Mouse (Mus musculus) embryonic fibroblast, embryonic 13.5 days (primary cell): ENCODE data around the gene Hoxd10. TPM values are rescaled to one million over a fixed set of nuclear protein-coding genes. Genes with fewer than 3 reads are reported as not detected.
A peak's percentile ranks its signal among the peaks of the same experiment; 100 is the strongest.

ENCODE experiments used
- H3K27ac ChIP-seq: 2 replicates; pipeline ENCODE4 v1.5.1; 2012; ENCODE audit warnings: low read length, control low read depth, inconsistent platforms; ENCODE audit not compliant: insufficient read depth
- H3K4me1 ChIP-seq: 2 replicates; pipeline ENCODE4 v1.6.1; 2011; ENCODE audit warnings: low read length; ENCODE audit not compliant: control insufficient read depth, insufficient read depth
- H3K4me3 ChIP-seq: 2 replicates; pipeline ENCODE4 v1.5.1; 2011; ENCODE audit warnings: mild to moderate bottlenecking, control low read depth, low read length; ENCODE audit not compliant: insufficient read depth
- CTCF ChIP-seq: IDR thresholded peaks from 2 replicates; pipeline ENCODE4 v1.5.1; 2011; ENCODE audit warnings: mild to moderate bottlenecking, control low read depth, low read length, moderate library complexity, borderline replicate concordance; ENCODE audit not compliant: insufficient read depth
- POLR2A ChIP-seq: IDR thresholded peaks from 2 replicates; pipeline ENCODE4 v1.6.1; 2011; ENCODE audit warnings: low read depth, mild to moderate bottlenecking, control low read depth, low read length, moderate library complexity
- polyA plus RNA-seq: library from polyadenylated mRNA; stranded (reverse); fragments of >200 nt; gene quantifications from 2 replicates; pipeline ENCODE4 v1.2.4, GENCODE M21; 2011; ENCODE audit warnings: low read depth; ENCODE audit not compliant: missing spikeins, insufficient read length

Gene Hoxd10
- polyA plus RNA-seq, 1 experiment, result 3.7 TPM

DNA sequence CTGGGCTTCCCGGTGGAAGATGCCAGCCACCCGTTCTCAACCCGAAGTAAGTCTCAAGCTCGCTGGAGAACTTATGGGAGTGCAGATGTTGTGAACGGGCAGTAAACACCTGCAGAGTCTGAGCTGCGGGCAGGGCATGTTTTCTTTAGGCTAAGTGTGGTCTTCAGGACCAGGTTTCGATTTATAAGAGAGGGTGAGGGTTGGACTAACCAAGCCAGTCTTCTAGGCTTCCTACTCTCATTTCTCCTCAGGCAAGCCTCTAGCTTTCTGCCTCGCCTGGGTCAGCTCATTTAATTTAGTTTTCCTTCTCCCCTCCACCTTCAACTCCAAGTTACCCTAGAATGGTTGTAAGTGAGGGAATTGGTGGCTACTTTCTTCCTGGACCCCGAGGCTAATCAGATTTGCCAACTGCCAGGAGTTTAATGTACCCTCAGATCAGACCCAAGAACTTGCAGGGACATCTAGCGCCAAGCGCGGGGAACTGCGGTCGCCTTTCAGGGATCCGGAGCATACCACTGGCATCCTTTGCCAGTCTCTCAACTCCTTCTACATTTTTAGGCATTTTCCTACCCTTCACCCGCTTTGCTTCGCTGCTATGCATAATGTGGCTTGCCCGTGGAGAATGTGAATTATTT, 28.3 kb upstream of the Hoxd10 start:
- Histone ChIP-seq H3K4me3 (no peak overlapping the region), H3K4me1 (no peaks in the 10 kb centered on the region), H3K27ac (no peak overlapping the region)
- TF ChIP-seq POLR2A (no peak), CTCF (peak; percentile 32; the same call in 1 of the 2 replicates)

DNA sequence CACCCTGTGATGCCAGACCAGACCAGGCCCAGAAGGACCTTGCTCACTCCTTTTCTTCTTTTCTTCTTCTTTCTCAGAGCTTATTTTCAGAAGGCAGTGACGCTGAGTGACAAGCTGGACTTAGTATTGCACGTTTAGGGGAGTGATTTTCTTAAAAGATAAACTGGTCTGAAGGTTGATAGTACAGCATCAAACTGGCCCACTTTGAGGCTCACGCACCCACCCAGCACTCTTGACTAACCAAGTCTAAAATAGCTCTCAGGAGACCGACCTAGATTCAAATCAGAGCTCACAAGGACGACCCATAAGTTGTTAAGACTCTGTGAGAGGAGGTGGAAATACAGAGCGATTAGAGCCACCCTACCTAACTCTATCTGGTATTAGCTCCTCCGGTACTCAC, 25.3 kb upstream of the Hoxd10 start:
- TF ChIP-seq POLR2A, result no peak
- Histone ChIP-seq H3K27ac (peak overlapping the region; percentile 51), H3K4me3 (no peak overlapping the region)

DNA sequence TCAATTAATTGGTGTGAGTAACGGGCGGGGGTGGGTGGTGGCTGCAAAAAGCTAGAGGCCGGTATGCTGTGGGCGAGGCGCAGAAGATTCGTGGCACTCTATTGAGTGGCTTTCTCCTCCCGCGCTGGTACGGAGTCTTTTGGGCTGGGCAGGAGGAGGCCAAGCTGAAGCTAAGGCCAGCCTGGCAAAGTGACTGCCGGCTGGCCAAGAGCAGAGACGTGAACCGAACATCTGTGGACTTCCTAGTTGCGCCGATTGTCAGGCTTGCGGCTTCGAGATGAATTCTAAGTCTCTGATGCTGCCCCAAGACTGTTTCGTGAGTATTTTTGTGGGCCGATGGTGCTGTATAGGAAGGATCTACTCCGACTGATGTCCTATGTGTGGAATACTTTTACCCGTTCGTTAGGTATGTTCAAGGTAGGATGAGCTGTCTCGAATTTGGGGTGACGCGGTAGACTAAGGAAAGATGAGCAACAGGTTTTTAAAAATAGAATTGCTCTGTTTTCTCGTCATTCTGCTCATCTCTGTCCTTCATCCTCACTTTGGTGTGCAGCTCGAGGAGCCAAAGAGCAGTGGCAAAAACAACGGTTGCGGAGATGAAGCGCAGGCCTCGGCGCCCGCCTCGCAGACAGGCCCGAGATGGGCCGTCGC, 24.4 kb upstream of the Hoxd10 start:
- TF ChIP-seq POLR2A (peak; percentile 46), CTCF (no peak)
- Histone ChIP-seq H3K4me1 (no peaks in the 10 kb centered on the region), H3K27ac (peak overlapping the region; percentile 82), H3K4me3 (peak overlapping the region; percentile 4; the same call in 1 of the 2 replicates)

More for the DNA sequence above, 25.3 kb upstream of the Hoxd10 start:
- H3K4me1 ChIP-seq, result no peaks in the 10 kb centered on the region

DNA sequence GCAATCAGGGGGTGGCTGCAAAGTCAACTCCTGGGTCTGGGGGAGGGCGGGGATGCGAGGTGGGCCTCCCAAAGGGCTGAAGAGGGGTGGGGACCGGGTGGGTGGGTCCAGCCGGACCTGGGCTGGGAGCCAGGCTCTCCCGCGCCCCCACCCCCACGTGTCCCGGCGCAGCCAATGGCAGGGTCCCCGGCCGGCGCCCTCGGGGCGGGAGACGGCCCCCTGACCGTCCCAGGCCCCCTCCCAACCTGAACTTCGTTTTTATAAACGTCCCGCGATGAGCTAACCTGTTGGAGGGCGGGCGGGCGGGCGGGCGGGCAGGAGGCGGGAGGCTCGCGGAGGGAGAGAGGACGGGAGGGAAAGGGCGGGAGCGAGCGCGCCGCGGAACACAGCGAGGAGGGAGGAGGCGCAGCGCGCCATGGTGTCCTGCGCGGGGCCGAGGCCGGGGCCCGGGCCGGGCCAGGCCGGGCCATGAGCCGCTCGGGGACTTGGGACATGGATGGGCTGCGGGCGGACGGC, 23.8 kb upstream of the Hoxd10 start, which contains the start of gene Hoxd13:
Gene Hoxd13, plus strand, starts transcription at position 469 of the 516 bp plus-strand sequence.
- H3K27ac ChIP-seq, result peak within 1 kb of the TSS; percentile 82
- TF ChIP-seq POLR2A (peak; percentile 46; the same call in 1 of the 2 replicates), CTCF (no peak)
- peak within 1 kb of the TSS; percentile 12 for H3K4me3 ChIP-seq
- H3K4me1 ChIP-seq, result no peaks in the 10 kb centered on the region

DNA sequence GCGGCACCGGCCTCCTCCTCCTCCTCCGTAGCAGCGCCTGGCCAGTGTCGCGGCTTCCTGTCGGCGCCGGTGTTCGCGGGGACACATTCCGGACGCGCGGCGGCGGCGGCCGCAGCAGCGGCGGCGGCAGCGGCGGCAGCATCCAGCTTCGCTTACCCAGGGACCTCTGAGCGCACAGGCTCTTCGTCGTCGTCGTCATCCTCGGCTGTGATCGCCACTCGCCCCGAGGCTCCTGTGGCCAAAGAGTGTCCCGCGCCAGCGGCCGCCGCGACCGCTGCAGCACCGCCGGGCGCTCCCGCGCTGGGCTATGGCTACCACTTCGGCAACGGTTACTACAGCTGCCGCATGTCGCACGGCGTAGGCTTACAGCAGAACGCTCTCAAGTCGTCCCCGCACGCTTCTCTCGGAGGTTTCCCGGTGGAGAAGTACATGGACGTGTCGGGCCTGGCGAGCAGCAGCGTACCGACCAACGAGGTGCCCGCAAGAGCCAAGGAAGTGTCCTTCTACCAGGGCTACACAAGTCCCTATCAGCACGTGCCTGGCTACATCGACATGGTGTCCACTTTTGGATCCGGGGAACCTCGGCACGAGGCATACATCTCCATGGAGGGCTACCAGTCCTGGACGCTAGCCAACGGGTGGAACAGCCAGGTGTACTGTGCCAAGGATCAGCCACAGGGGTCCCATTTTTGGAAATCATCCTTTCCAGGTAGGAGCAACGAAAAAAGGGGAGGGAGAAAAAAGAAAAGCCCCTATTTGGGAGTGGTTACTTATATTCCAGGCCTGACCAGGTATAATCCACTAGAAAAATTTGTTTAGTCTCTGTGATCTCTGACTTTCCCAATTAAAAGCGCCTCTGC, 23.1 kb upstream of the Hoxd10 start:
- Histone ChIP-seq H3K27ac (no peak overlapping the region), H3K4me1 (no peaks in the 10 kb centered on the region), H3K4me3 (peak overlapping the region; percentile 12)
- TF ChIP-seq CTCF, result no peak
- TF ChIP-seq POLR2A, result no peak

DNA sequence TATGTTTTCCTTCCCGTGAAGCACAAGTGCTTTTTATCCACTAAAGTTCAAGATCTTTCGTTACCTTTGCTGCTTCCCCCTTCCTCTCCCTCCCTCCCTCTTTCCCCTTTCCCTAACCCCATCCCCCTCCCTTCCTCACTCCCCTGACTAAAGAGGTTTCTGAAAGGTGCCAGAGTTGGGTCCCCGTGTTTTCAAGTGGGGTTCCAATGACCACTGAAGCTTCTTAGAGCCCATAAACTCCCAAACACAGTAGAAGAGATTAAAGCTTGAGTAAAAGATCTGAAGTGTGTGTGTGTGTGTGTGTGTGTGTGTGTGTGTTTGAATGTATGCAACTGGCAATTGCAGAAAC, 22.5 kb upstream of the Hoxd10 start:
- Histone ChIP-seq H3K4me1 (no peaks in the 10 kb centered on the region), H3K27ac (no peak overlapping the region)
- TF ChIP-seq CTCF (no peak), POLR2A (no peak)

DNA sequence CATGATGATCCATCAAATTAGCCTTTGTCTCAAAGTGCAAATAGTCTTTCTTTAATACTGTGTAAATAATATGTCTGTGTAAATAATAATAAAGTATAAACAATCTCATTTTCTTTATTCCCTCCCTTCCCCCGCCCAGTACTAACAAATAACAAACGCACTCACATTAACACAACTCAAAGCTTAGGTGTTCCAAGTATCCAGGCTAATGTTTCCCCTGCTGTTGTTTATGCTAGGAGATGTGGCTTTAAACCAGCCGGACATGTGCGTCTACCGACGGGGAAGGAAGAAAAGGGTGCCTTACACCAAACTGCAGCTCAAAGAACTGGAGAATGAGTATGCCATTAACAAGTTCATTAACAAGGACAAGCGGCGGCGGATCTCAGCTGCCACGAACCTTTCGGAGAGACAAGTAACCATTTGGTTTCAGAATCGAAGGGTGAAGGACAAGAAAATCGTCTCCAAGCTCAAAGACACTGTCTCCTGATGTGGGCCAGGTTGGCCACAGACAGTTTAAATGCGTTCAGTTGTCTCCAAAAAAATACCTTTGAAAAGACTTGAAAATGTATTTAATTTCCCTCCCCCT, 22.0 kb upstream of the Hoxd10 start:
- H3K4me3 ChIP-seq, result peak overlapping the region; percentile 35
- TF ChIP-seq POLR2A (no peak), CTCF (no peak)
- H3K4me1 ChIP-seq, result no peaks in the 10 kb centered on the region
- no peak overlapping the region for H3K27ac ChIP-seq

More for the DNA sequence above, 22.5 kb upstream of the Hoxd10 start:
- peak overlapping the region; percentile 12 for H3K4me3 ChIP-seq

DNA sequence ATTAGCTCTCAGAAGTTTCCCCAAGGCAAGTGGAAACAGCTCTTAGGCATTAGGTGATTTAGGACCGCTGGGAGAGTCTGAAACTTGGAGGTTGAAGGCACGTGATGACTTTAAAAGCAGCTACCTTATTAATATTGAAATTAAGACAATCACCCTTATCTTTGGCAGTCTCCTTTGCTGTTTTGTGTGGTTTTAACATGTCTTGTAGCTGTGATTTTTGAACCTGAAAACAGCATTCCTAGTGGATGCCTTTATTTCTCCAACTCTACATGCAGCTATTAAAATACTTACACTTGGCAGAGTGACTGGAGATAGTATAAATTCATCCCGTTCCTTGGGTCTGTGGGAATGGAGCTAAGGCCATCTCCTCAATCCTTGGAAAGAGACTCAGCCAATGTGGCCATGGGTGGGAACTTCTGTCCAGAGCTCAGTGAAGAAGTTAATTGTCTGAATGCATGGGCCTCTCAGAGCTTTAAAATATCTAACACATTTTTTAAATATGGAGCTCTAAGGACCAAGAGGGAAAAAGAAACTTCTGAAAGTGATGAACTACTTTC, 21.0 kb upstream of the Hoxd10 start:
- Histone ChIP-seq H3K4me1 (no peaks in the 10 kb centered on the region), H3K4me3 (peak overlapping the region; percentile 9), H3K27ac (no peak overlapping the region)
- no peak for TF ChIP-seq CTCF
- no peak for TF ChIP-seq POLR2A

DNA sequence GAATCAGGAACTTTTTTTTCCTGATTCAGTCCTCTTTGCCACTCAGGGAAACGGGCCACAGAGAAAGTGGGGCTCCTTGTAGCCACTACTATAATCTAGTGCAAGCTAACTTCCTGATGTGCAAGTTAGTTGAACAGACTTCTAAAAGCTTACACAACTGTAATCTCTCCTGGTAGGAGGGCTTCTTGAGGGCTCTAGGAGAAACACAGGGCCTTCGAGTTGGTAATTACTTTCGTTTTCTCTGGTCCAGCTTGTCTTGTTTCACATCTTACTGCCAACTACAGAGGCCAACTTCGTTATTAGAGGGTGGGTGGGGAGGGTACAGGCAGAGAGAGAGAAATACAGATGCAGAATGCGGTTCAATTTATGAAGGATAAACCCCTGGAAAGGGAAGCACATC, 19.9 kb upstream of the Hoxd10 start:
- Histone ChIP-seq H3K4me3 (no peak overlapping the region), H3K4me1 (no peaks in the 10 kb centered on the region), H3K27ac (no peak overlapping the region)
- TF ChIP-seq CTCF (no peak), POLR2A (no peak)
